Mouse (Mus musculus) testis, adult 2 months (tissue): ENCODE results near the gene Dmrtc2. TPM values are rescaled to one million over a fixed set of nuclear protein-coding genes. Genes with fewer than 3 reads are reported as not detected.
"Not testable (repeated sequence)": the region's sequence is repeated elsewhere in the genome, so short reads cannot be mapped to it uniquely, and the experiment has no call there.

ENCODE experiments used
- H3K27ac ChIP-seq: fragments of 200-500 bp; 2 replicates; pipeline ENCODE4 v1.5.1; 2012; ENCODE audit warnings: low read depth, low read length; ENCODE audit not compliant: control insufficient read depth, insufficient read depth
- H3K27me3 ChIP-seq: fragments of 200-500 bp; 2 replicates; pipeline ENCODE4 v1.6.1; 2012; ENCODE audit warnings: mild to moderate bottlenecking, low read length, moderate library complexity; ENCODE audit not compliant: control insufficient read depth, insufficient read depth
- H3K36me3 ChIP-seq: fragments of 200-500 bp; 2 replicates; pipeline ENCODE4 v1.6.1; 2012; ENCODE audit warnings: mild to moderate bottlenecking, low read length; ENCODE audit not compliant: control insufficient read depth, insufficient read depth
- H3K4me1 ChIP-seq: fragments of 200-500 bp; 2 replicates; pipeline ENCODE4 v1.6.1; 2012; ENCODE audit warnings: low read length; ENCODE audit not compliant: control insufficient read depth, insufficient read depth
- H3K4me3 ChIP-seq: fragments of 200-500 bp; 2 replicates; pipeline ENCODE4 v1.5.1; 2012; ENCODE audit warnings: low read depth, mild to moderate bottlenecking, low read length, moderate library complexity, mixed read lengths; ENCODE audit not compliant: control insufficient read depth
- CTCF ChIP-seq: fragments of 200-500 bp; IDR thresholded peaks from 2 replicates; pipeline ENCODE4 v1.5.1; 2012; ENCODE audit warnings: low read depth, mild to moderate bottlenecking, inconsistent platforms, low read length, moderate library complexity; ENCODE audit not compliant: control insufficient read depth, insufficient read depth, insufficient replicate concordance
- POLR2A ChIP-seq: fragments of 200-500 bp; IDR thresholded peaks from 2 replicates; pipeline ENCODE4 v1.6.1; 2012; ENCODE audit warnings: low read depth, mild to moderate bottlenecking, inconsistent platforms, low read length, moderate library complexity; ENCODE audit not compliant: control insufficient read depth
- polyA plus RNA-seq: library from polyadenylated mRNA; depleted of rRNA; stranded (reverse); fragments of >200 nt; gene quantifications from 2 replicates; pipeline ENCODE4 v1.2.3, GENCODE M21; 2012; rRNA removed

Dmrtc2 gene
- 129 and 134 TPM in 2 replicates for polyA plus RNA-seq

DNA sequence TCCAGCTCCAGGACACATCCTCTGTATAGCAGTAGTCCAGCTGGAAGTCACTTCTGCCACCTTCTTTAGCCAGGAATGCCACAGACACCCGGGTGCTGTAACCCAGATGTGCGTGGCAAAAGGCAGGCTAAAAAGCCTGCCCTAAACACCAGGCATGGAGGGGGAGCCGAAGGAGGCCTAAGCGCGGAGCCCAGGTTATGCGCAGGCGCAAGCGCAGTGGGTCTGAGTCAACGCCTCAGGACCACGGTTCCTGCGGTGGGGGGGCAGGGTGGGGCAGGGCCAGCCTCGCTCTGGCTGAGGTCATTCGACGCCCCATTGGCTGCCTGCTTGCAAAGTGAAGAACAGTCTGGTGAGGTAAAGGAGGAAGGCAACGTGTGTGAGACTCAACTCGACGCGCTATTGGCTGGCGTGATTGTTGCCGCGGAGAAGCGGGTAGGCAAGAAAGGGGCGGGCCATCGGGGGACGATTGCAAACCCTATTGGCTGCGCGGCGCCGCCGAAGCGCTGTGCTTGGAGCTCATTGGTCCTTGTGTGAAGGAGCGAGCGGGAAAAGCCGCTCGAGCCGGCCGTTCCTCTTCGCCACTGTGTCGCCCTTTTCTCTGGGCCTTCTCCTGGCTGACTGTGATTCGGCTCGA is at the start of gene Dmrtc2, which contains the start of gene Lypd4:
TSS of gene Dmrtc2 (plus strand) at position 526 of the 634 bp plus-strand sequence.
TSS of gene Lypd4 (minus strand) at position 410 of the 634 bp plus-strand sequence.
- H3K27me3 ChIP-seq = no peaks in the 10 kb centered on the region
- H3K4me3 ChIP-seq = peak within 1 kb of the TSS; percentile 93
- no peaks in the 10 kb centered on the region; the same call in 1 of the 2 replicates for H3K36me3 ChIP-seq
- H3K27ac ChIP-seq = peak within 1 kb of the TSS; percentile 96
- peak; percentile 88 for TF ChIP-seq POLR2A
- no peak for TF ChIP-seq CTCF
- no peaks in the 10 kb centered on the region for H3K4me1 ChIP-seq

DNA sequence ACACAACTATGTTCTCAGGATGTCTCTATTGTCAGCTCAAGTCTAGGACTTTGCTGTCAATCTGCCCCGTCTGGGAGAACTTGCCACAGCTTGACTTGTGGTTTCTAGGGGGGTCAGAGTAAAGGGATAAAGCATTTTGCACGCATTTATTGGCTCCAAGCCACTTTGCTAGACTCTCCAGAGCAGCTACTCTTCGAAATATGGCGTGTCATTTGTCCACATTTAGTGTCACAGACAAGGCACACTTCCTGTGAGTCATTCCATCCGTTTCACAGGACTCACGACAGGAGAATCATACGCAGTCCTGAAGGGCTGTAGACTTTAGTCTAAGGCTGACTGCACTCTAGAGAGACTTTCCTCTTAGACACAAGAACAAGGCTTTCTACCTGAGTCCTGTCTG is 45.4 kb upstream of the Dmrtc2 start:
- no peaks in the 10 kb centered on the region for H3K36me3 ChIP-seq

GRCm38 (mm10) chr7:24827181-24827580 is 42.7 kb upstream of the Dmrtc2 start:
- Histone ChIP-seq H3K36me3 (no peaks in the 10 kb centered on the region), H3K27ac (no peak overlapping the region), H3K4me3 (no peak overlapping the region), H3K4me1 (no peaks in the 10 kb centered on the region), H3K27me3 (no peaks in the 10 kb centered on the region)
- TF ChIP-seq POLR2A = no peak
- TF ChIP-seq CTCF = no peak

More for the DNA sequence above, 45.4 kb upstream of the Dmrtc2 start:
- Histone ChIP-seq H3K27me3 (no peaks in the 10 kb centered on the region), H3K4me1 (no peaks in the 10 kb centered on the region), H3K27ac (no peak overlapping the region), H3K4me3 (no peak overlapping the region)
- no peak for TF ChIP-seq POLR2A
- no peak for TF ChIP-seq CTCF

DNA sequence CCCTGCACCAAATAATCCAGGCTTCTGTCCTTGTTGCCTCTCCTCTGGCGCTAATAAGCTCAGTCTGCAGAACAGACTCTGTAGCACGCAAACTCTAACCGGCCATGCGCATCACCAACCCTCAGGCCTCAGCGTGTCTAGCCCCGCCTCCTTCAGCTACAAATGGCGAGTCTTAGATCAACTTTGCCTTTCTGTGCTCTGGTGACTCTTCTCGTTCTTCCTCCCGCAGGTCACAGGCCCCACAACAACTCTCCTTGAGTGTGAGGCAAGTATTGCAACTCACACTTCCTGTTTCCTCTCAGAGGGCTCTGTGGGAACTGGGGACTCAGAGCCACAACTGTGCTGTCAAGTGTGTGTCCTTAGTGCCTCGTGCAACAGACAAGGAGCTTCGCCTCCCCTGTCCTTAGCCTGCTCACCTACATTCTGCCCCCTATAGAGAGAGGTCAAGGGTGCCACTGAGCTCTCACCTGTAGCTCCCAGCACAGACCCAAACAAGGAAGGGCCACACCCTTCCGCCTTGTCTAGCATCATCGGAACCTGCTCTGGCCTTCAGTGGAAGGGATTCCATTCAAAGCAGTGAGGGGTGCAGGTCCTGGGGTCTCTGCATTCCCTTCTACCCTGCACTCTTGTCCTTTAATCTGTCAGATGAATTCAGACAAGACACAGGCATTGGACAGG is 31.0 kb upstream of the Dmrtc2 start:
- H3K36me3 ChIP-seq, H3K27me3 ChIP-seq, H3K4me1 ChIP-seq, H3K4me3 ChIP-seq, H3K27ac ChIP-seq: not testable (repeated sequence)

GRCm38 (mm10) chr7:24839410-24839808 is 30.4 kb upstream of the Dmrtc2 start:
- TF ChIP-seq POLR2A (no peak), CTCF (no peak)
- Histone ChIP-seq H3K27me3 (no peaks in the 10 kb centered on the region), H3K27ac (no peak overlapping the region), H3K36me3 (no peaks in the 10 kb centered on the region), H3K4me1 (no peaks in the 10 kb centered on the region), H3K4me3 (no peak overlapping the region)

DNA sequence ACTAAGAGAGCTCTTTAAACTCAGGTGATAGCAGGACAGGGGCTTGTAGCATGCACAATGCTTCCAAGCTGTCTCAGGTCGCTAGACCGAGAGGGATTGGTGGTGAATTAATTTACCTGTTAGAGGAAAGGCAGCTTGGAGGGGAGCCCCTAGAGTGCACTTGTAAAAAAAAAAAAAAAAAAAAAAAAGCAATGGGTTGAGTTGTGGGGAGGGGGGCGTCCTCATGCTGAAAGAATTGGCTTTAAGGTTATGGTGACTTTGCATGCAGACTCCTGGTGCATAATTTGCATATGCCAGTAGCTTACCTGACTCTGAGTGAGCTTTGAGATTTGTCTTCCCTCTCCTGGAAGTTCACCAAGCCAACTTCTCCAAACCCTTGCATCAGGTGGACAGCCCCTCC is 29.5 kb upstream of the Dmrtc2 start:
- H3K27ac ChIP-seq = no peak overlapping the region
- no peak overlapping the region for H3K4me3 ChIP-seq
- no peak for TF ChIP-seq CTCF
- TF ChIP-seq POLR2A = no peak
- no peaks in the 10 kb centered on the region for H3K36me3 ChIP-seq
- H3K4me1 ChIP-seq = peaks cover 2% of the 10 kb centered on the region; the same call in 1 of the 2 replicates
- no peaks in the 10 kb centered on the region for H3K27me3 ChIP-seq

DNA sequence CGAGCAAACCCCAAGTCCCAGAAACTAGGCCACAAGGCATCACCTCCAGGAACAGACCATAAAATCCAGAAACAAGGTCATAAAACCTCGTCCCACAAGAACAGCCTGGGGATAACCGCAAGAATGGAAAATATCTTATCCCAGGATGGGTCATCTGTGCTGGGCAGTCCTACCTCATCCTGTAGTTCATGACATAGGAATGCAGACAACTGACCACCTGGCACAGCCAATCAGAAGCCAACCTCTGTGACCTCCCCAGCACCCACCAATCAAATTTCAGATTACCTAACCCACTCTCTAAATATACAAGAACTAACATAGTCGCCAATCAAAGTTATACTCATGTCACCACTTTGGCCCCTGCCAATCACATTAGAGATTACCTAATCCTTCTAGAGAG is 28.8 kb upstream of the Dmrtc2 start:
- TF ChIP-seq CTCF (no peak), POLR2A (no peak)
- Histone ChIP-seq H3K4me1 (peaks cover 2% of the 10 kb centered on the region; the same call in 1 of the 2 replicates), H3K27ac (no peak overlapping the region), H3K36me3 (no peaks in the 10 kb centered on the region), H3K27me3 (no peaks in the 10 kb centered on the region), H3K4me3 (no peak overlapping the region)
